Mouse (Mus musculus) embryonic fibroblast, embryonic 13.5 days (primary cell): Measurements from ENCODE around the gene Epha4. TPM values are rescaled to one million over a fixed set of nuclear protein-coding genes. Genes with fewer than 3 reads are reported as not detected.

Experiments used
- H3K27ac ChIP-seq: 2 replicates; pipeline ENCODE4 v1.5.1; 2012; ENCODE audit warnings: low read length, control low read depth, inconsistent platforms; ENCODE audit not compliant: insufficient read depth
- H3K4me1 ChIP-seq: 2 replicates; pipeline ENCODE4 v1.6.1; 2011; ENCODE audit warnings: low read length; ENCODE audit not compliant: control insufficient read depth, insufficient read depth
- H3K4me3 ChIP-seq: 2 replicates; pipeline ENCODE4 v1.5.1; 2011; ENCODE audit warnings: mild to moderate bottlenecking, control low read depth, low read length; ENCODE audit not compliant: insufficient read depth
- CTCF ChIP-seq: IDR thresholded peaks from 2 replicates; pipeline ENCODE4 v1.5.1; 2011; ENCODE audit warnings: mild to moderate bottlenecking, control low read depth, low read length, moderate library complexity, borderline replicate concordance; ENCODE audit not compliant: insufficient read depth
- POLR2A ChIP-seq: IDR thresholded peaks from 2 replicates; pipeline ENCODE4 v1.6.1; 2011; ENCODE audit warnings: low read depth, mild to moderate bottlenecking, control low read depth, low read length, moderate library complexity
- polyA plus RNA-seq: library from polyadenylated mRNA; stranded (reverse); fragments of >200 nt; gene quantifications from 2 replicates; pipeline ENCODE4 v1.2.4, GENCODE M21; 2011; ENCODE audit warnings: low read depth; ENCODE audit not compliant: missing spikeins, insufficient read length

The Epha4 gene
- polyA plus RNA-seq, 1 experiment: 26.4 TPM

DNA sequence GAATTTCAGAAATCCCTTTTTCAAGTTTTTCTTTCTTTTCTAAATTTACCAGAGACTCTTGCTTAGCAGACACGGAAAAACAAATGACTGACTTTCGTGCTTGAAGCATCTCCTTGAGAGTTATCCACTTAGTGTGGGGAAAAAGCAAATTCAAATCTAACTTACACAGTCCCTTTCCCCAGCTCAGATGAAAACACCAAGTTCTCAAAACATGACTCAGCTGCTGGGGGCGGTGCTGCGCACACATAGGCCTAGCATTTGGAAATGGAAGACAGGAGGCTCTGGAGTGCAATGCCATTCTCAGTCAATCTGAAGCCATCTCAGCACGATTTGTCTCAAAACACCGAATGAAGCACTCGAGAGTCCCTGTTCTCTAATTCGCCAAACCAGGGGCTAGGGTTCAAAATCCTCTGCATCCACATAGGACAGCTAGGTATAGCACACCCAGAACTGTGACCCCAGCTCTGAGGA is 11.1 kb downstream of the Epha4 start:
- TF ChIP-seq POLR2A (no peak), CTCF (no peak)
- peaks cover 2% of the 10 kb centered on the region; the same call in 1 of the 2 replicates for H3K4me1 ChIP-seq
- no peak overlapping the region for H3K4me3 ChIP-seq
- peak overlapping the region; percentile 20; the same call in 1 of the 2 replicates for H3K27ac ChIP-seq

DNA sequence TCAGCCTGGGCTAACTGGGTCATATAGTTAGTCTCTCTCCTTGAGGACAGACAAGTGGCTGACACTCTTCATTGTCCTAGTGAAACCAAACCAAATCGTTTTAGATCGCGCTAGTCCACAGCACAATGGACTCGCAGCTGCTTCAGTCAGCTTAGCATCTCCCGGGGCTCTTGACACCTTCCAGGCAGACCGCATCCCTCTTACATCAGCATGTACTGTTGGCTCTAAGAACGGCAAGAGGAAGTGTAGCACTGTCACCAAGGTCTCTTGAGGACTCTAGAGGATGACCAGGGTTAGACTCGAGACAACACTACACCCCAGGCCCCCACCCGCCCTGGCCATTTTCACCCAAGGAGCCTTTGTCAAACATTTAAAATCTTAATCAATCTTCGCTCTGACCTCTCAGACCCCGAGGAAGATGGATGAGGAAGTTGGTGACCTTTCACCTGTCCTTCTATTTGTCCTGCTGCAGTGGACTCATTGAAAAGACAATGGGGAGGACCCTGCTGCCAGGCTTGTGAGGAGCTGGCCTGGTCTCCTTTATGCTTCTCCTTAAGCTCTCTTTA is 12.3 kb downstream of the Epha4 start:
- no peak overlapping the region for H3K4me3 ChIP-seq
- no peak for TF ChIP-seq POLR2A
- no peak for TF ChIP-seq CTCF
- H3K4me1 ChIP-seq: peaks cover 2% of the 10 kb centered on the region; the same call in 1 of the 2 replicates
- no peak overlapping the region for H3K27ac ChIP-seq

DNA sequence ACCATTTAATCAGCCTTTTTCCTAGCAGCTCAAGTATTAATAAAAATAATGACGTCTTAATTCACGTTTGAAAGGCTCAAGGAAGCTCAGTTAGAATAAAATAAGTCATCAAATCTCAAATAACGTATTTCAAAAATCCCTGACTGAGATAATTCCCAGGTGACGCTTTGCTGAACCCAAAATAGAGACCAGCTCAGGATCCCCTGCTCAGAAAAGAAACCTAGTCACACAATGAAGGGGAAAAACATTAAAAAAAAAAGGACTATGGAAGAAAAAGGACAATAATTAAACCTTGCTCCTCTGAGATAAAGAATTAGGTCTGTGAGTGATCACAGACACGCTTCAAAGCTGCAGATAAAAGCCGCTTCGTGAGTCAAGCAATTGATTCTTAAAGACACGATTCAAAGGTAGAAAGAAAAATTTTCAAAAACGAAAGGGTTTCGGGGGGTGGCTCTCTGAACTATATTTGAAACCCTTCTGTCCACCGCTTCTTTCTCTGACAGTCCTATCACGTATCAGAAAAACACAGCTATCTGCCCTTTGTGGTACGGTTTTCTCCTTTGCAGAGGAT is 13.4 kb downstream of the Epha4 start:
- no peak for TF ChIP-seq CTCF
- TF ChIP-seq POLR2A: no peak
- Histone ChIP-seq H3K4me1 (peaks cover 9% of the 10 kb centered on the region), H3K27ac (no peak overlapping the region), H3K4me3 (no peak overlapping the region)

DNA sequence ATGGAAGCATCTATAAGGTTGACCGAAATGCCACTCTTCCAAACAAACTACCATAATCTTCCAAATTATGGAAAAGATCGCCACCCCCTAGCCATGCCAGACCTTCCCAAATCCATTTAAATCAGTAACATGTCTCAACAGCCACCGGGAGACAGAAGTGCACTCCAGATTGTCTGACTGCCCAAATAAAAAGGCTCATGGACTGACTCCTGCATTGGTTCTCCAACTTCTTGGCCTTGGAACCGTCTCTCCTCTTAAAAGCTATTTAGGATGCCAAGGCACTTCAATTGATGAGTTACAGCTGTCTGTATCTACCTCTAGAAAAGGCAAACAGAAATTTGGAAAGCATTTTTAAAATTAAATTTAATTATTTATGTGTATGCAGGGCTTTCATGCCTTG is 17.4 kb downstream of the Epha4 start:
- TF ChIP-seq CTCF (no peak), POLR2A (no peak)
- Histone ChIP-seq H3K4me1 (peaks cover 11% of the 10 kb centered on the region), H3K4me3 (no peak overlapping the region), H3K27ac (peak overlapping the region; percentile 34; the same call in 1 of the 2 replicates)

DNA sequence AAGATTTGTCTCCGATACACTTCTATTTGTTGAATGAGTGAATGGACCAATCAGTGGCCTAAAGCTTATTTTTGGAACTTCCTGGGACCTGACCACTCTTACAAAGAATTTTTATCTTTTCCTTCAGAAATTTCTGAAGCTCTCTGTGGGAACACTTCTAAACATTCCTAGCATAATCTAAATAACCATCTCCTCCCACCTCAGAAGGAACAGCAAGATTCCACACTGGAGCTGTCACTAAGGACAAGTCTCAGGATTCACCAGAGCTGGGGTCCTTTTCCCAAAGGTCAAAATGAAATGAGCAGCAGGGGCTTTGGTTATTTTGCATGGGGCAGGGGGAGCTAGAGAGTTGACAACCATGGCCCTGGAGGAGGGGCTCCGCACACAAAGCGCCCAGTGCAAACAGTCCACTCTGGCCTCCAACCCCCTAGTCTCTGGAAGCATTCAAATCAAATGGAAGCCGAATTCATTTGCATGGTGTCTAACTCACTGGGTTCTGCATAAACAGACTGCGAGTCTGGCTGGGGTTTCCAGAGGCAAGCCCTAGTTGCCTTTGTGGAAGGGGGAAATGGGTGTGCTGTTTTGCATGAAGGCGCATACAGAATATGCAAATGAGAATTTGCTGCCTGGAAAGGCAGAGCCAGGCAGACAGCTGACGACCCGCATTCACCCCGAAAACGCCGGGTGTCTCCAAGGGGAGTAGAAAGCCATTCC is 18.3 kb downstream of the Epha4 start:
- H3K27ac ChIP-seq: peak overlapping the region; percentile 61
- peaks cover 11% of the 10 kb centered on the region for H3K4me1 ChIP-seq
- TF ChIP-seq CTCF (no peak), POLR2A (no peak)
- H3K4me3 ChIP-seq: no peak overlapping the region

DNA sequence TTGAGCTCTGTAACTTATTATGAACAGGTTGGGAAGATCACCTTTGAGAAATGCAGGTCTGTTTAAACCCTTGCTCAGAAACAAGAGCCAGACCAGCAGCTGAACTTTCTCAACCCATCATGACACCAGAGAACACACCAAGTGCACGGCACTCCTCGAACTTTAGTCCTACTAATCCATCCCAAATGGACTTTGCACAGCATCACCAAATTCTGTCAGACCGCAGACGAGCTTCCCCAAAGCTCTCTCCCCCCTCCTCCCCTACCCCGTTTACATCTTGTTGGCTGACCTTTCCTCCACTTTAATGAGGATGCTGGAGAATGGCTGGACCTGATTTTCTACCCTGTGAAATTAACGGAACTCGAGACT is 19.1 kb downstream of the Epha4 start:
- H3K27ac ChIP-seq: peak overlapping the region; percentile 61
- H3K4me1 ChIP-seq: peaks cover 11% of the 10 kb centered on the region
- H3K4me3 ChIP-seq: no peak overlapping the region
- no peak for TF ChIP-seq POLR2A
- TF ChIP-seq CTCF: no peak

DNA sequence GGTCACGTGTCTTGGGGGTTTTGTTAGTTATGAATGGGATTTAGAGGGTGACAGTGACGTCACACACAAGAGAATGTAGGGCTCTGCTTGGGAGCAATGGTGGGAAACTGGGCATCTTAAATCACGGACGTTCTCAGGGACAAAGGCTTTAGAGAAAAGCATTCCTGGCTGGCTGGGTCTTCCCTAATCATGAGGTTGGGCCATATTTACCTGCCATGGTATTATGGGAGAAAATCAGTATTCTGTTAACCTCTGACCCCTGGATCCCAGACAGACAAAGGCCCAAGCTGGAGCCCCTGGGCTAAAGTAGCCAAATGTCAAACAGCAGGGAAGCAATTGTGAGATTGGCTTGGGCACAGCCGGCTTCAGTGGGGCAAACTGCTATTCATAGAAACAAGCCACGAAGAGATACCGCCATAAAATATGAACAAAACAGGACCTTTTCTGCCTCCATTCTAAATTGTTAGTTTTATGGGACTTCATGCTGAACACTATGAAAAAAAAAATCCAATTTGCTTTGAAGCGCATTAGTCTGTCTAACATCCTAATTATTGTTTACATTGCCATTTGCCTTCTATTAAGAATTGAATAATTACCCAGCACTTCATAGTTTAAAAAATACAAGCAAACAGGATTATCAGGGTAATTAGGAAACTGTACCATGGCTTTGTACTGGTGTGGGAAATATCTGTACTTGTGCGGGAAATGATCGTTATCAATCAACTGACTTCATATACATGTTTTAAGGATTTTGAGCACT is 19.7 kb downstream of the Epha4 start:
- Histone ChIP-seq H3K27ac (peak overlapping the region; percentile 61; the same call in 1 of the 2 replicates), H3K4me3 (no peak overlapping the region), H3K4me1 (peaks cover 15% of the 10 kb centered on the region)
- no peak for TF ChIP-seq POLR2A
- no peak for TF ChIP-seq CTCF

DNA sequence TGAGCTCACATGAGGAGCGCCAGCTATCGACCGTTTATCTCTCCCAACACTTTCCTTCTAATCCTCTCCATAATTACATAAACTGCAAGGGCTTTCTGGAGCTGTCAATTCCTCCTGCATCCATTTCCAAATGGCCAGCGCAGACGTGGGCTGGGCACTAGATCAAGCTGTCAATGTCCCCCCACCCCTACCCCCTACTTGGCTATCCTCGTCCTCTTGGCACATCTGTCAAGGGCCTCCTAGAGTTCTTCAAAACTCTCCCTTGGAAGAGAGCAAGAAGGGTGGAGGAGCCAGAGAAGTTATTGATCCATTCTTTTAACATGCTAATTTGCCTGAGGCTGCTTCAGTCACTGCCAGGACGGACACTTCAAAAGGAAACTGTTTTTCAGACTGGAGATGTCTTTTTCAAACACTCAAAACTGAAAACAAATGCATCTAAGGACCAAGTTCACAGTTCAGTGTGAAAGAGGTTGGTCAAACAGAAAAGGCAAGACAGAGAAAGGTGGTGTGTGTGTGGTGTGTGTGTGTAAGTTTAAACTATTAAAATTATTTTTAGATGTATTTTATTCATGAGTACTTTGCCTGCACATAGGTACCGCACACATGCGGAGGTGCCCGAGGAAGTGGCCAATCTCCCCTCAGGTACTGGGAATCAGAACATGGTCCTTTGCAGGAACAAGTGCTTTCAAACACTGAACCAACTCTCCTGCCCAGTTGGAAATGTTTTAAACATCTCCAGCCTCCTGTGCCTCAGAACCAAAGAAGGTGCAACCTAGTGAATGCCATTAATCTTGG is 20.9 kb downstream of the Epha4 start:
- Histone ChIP-seq H3K4me1 (peaks cover 17% of the 10 kb centered on the region), H3K4me3 (no peak overlapping the region), H3K27ac (no peak overlapping the region)
- TF ChIP-seq CTCF: no peak
- no peak for TF ChIP-seq POLR2A

DNA sequence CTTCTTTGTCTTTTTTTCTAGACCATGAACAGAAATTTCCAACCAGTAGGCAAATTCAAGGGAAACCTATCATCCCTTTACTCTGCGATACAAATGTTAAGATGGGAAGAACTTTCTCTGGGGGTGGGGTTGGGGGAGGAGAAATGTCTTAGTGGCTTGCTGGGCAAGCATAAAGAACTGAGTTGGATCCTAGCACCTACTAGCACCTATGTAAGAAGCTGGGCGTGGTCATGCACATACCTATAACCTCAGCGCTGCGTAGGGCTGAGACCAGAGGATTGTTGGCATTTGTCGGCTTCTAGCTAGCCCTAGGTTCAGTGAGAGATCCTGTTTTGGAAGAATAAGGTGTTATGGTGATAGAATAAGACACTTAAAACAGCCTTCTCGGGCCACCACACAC is 24.7 kb downstream of the Epha4 start:
- no peak overlapping the region for H3K4me3 ChIP-seq
- TF ChIP-seq CTCF (no peak), POLR2A (no peak)
- peaks cover 6% of the 10 kb centered on the region for H3K4me1 ChIP-seq
- H3K27ac ChIP-seq: no peak overlapping the region
